Mouse (Mus musculus) brain, adult 2 months (tissue): ENCODE results near the gene Vopp1.

Source experiments
- DNase-seq: peaks from one replicate; pipeline ENCODE4 v3.0.0; 2011; ENCODE audit warnings: low read depth, low spot score

The Vopp1 gene

GRCm38 (mm10) chr6:57702743-57703499 lies 122.0 kb downstream of the Vopp1 start:
- DNase-seq = peak; percentile 99

- peak; percentile 64 for DNase-seq
These were observed 122.6 kb downstream of the Vopp1 start, which contains the start of gene Lancl2 for GRCm38 (mm10) chr6:57702376-57702742. Gene Lancl2 (plus strand): TSS chr6:57702540.

GRCm38 (mm10) chr6:57701686-57702085 lies 123.3 kb downstream of the Vopp1 start:
- DNase-seq = peak; percentile 15

- DNase-seq = no peak
These were observed 131.8 kb downstream of the Vopp1 start for GRCm38 (mm10) chr6:57693116-57693515.

- DNase-seq = peak; percentile 93
These were observed 133.3 kb downstream of the Vopp1 start, which contains the start of gene Pyurf for GRCm38 (mm10) chr6:57691467-57692261. Gene Pyurf (minus strand): TSS chr6:57692078.

GRCm38 (mm10) chr6:57684156-57684555 lies 140.8 kb downstream of the Vopp1 start:
- peak; percentile 77 for DNase-seq
